Mouse (Mus musculus) limb, embryonic 14.5 days (tissue): ENCODE data around the gene Fat4. TPM values are rescaled to one million over a fixed set of nuclear protein-coding genes. Genes with fewer than 3 reads are reported as not detected.

Experiments
- ATAC-seq: fragments of 200-750 bp; cut with Nextera tagmentation; 2 replicates; pipeline ENCODE4 v1.8.0; 2017; ENCODE audit warnings: low read depth, moderate number of reproducible peaks, moderate TSS enrichment; ENCODE audit not compliant: low FRiP score
- DNase-seq: peaks from one replicate; pipeline ENCODE4 v3.0.0-alpha.2; 2015; ENCODE audit warnings: low spot score
- H3K27ac ChIP-seq: fragments of 300-500 bp; sonication (generic); replicated peaks from 2 replicates; pipeline ENCODE4 v1.5.1; 2014; ENCODE audit warnings: low read depth, mild to moderate bottlenecking, low read length, moderate library complexity, mixed read lengths
- H3K27me3 ChIP-seq: fragments of 300-500 bp; sonication (generic); 2 replicates; pipeline ENCODE4 v1.6.1; 2014; ENCODE audit warnings: low read length, mixed read lengths; ENCODE audit not compliant: control insufficient read depth, insufficient read depth
- H3K36me3 ChIP-seq: fragments of 300-500 bp; sonication (generic); 2 replicates; pipeline ENCODE4 v1.6.1; 2014; ENCODE audit warnings: mild to moderate bottlenecking, low read length, moderate library complexity, mixed read lengths; ENCODE audit not compliant: control insufficient read depth, insufficient read depth
- H3K4me1 ChIP-seq: fragments of 300-500 bp; sonication (generic); 2 replicates; pipeline ENCODE4 v1.6.1; 2014; ENCODE audit warnings: antibody characterized with exemption, low read length, mixed read lengths; ENCODE audit not compliant: control insufficient read depth, insufficient read depth
- H3K4me2 ChIP-seq: fragments of 300-500 bp; sonication (generic); replicated peaks from 2 replicates; pipeline ENCODE4 v1.6.1; 2014; ENCODE audit warnings: low read depth, mild to moderate bottlenecking, low read length, moderate library complexity; ENCODE audit not compliant: severe bottlenecking
- H3K4me3 ChIP-seq: fragments of 300-500 bp; sonication (generic); replicated peaks from 2 replicates; pipeline ENCODE4 v1.5.1; 2014; ENCODE audit warnings: low read length
- H3K9ac ChIP-seq: fragments of 300-500 bp; sonication (generic); 2 replicates; pipeline ENCODE4 v1.6.1; 2014; ENCODE audit warnings: mild to moderate bottlenecking, low read depth, low read length, moderate library complexity; ENCODE audit not compliant: severe bottlenecking
- H3K9me3 ChIP-seq: fragments of 300-500 bp; sonication (generic); 2 replicates; pipeline ENCODE4 v1.6.1; 2016; ENCODE audit warnings: low read length; ENCODE audit not compliant: control insufficient read depth
- POLR2A ChIP-seq: fragments of 200-500 bp; IDR thresholded peaks from 2 replicates; pipeline ENCODE4 v1.8.0; 2012; ENCODE audit warnings: inconsistent platforms, mild to moderate bottlenecking, moderate library complexity, borderline replicate concordance; ENCODE audit not compliant: insufficient read depth, insufficient read length; ENCODE audit errors: extremely low read depth
- WGBS: fragments of 180-500 bp; shearing (Covaris S2); extraction: QIAGEN DNeasy Blood & Tissue Kit; methylation state at CpG from one replicate; pipeline ENCODE4 v1.1.7; 2014; 5-methylcytosine and 5-hydroxymethylcytosine counted together
- polyA plus RNA-seq, 2 experiments: library from polyadenylated mRNA; depleted of rRNA in 1 of 2; stranded (reverse) in 1 of 2; unstranded in 1 of 2; fragments of >200 nt; fragmentation: Nextera tagmentation in 1 of 2; extraction: Ambion mirVana in 1 of 2; gene quantifications; 2 replicates each; pipeline versions ENCODE4 v1.2.1 to v1.2.3; 2012 to 2014

Fat4 gene
- polyA plus RNA-seq, 2 experiments, result 22.8 to 23.9 TPM

DNA sequence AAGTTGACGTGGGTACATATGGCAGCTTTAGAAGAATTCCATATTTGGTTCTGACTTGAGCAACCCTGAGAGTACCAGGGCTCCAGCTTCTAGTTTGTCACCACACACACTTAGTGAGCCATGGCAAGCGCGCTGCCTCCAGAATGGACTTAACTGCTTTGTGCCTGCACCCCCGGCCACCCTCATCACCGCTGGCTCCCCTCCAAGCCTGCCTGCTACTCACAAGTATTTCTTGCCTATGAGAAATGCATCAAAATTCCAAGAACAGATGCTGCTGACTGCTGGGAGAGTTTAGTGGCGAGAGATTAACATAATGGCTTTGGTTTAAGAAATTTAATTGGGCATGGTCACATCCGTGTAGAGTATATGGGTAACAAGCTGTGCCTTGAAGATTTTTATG, 48.0 kb downstream of the Fat4 start:
- H3K27ac ChIP-seq, result no peak overlapping the region
- WGBS, result 28% methylated on average over 7 of the region's 7 CpGs
- ATAC-seq, result peak; percentile 37; the same call in 1 of the 2 replicates

DNA sequence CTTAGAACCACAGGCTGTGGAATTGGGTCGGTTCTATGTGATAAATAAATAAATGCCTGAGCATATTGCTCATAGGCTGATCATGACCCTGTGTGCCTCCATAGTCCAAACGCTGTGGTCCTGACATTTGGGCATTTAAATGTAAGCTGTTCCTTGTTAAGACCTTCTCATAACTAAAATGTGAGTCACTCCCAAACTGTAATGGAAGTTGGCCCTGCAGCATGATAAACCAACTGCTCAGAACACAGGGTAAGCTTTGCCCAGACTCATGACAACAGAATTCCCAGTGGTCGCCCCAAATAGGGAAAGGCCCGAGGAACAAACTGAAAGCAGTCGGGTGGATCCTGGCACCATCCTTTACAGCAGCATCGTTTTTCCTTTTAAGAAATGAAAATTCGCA, 49.7 kb downstream of the Fat4 start:
- DNase-seq (no peak), ATAC-seq (no peak)
- Histone ChIP-seq H3K4me3 (no peak overlapping the region), H3K27me3 (no peaks in the 10 kb centered on the region), H3K36me3 (peaks cover 5% of the 10 kb centered on the region; the same call in 1 of the 2 replicates), H3K4me2 (no peak overlapping the region), H3K27ac (no peak overlapping the region), H3K4me1 (peaks cover 41% of the 10 kb centered on the region), H3K9me3 (no peaks in the 10 kb centered on the region), H3K9ac (no peak overlapping the region)
- no peak for TF ChIP-seq POLR2A
- WGBS, result 70% methylated on average over 7 of the region's 7 CpGs

More for the DNA sequence above, 48.0 kb downstream of the Fat4 start:
- Histone ChIP-seq H3K4me3 (no peak overlapping the region), H3K9me3 (no peaks in the 10 kb centered on the region), H3K4me2 (no peak overlapping the region), H3K27me3 (no peaks in the 10 kb centered on the region), H3K36me3 (peaks cover 6% of the 10 kb centered on the region; the same call in 1 of the 2 replicates), H3K4me1 (peaks cover 43% of the 10 kb centered on the region), H3K9ac (no peak overlapping the region)
- no peak for TF ChIP-seq POLR2A
- peak; percentile 53 for DNase-seq

GRCm38 (mm10) chr3:38937159-38937558, 50.4 kb downstream of the Fat4 start:
- Histone ChIP-seq H3K9me3 (no peaks in the 10 kb centered on the region), H3K27me3 (no peaks in the 10 kb centered on the region), H3K4me2 (no peak overlapping the region), H3K9ac (no peak overlapping the region), H3K36me3 (peaks cover 9% of the 10 kb centered on the region; the same call in 1 of the 2 replicates), H3K27ac (no peak overlapping the region), H3K4me1 (peaks cover 41% of the 10 kb centered on the region), H3K4me3 (no peak overlapping the region)
- DNase-seq (no peak), ATAC-seq (no peak)
- 37% methylated on average over 8 of the region's 8 CpGs for WGBS
- TF ChIP-seq POLR2A, result no peak

DNA sequence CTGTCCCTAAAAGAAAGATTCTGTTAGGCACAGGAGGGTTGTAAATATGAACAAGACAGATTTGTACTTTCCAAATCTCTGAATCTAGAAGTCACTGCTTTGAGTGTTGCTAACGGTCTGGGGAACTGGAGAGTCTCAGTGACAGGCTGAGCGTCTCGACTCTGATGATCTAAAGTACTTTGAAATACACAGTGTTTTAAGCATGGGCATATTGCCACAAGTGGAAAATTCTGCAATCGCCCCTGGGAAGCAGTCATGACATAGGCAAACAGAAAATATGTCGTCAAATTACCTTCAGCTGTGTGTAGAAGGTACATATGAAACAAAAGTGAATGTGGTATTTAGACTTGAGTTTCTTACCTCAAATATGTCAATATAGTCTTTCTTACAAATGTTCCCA, 51.4 kb downstream of the Fat4 start:
- H3K4me1 ChIP-seq, result peaks cover 41% of the 10 kb centered on the region
- TF ChIP-seq POLR2A, result no peak
- no peaks in the 10 kb centered on the region for H3K9me3 ChIP-seq
- DNase-seq (no peak), ATAC-seq (no peak)
- no peak overlapping the region for H3K9ac ChIP-seq
- H3K27ac ChIP-seq, result no peak overlapping the region
- no peaks in the 10 kb centered on the region for H3K27me3 ChIP-seq
- no peak overlapping the region for H3K4me3 ChIP-seq
- H3K4me2 ChIP-seq, result no peak overlapping the region
- peaks cover 16% of the 10 kb centered on the region for H3K36me3 ChIP-seq
- 38% methylated on average over 5 of the region's 5 CpGs for WGBS

- no peaks in the 10 kb centered on the region for H3K9me3 ChIP-seq
- no peak for DNase-seq
- H3K36me3 ChIP-seq, result peaks cover 22% of the 10 kb centered on the region
- H3K4me2 ChIP-seq, result no peak overlapping the region
- ATAC-seq, result no peak
- TF ChIP-seq POLR2A, result no peak
- 52% methylated on average over 3 of the region's 3 CpGs for WGBS
- no peaks in the 10 kb centered on the region for H3K27me3 ChIP-seq
- H3K9ac ChIP-seq, result no peak overlapping the region
- peaks cover 32% of the 10 kb centered on the region for H3K4me1 ChIP-seq
- H3K4me3 ChIP-seq, result no peak overlapping the region
- H3K27ac ChIP-seq, result no peak overlapping the region
Observed at GRCm38 (mm10) chr3:38939573-38939972, 52.8 kb downstream of the Fat4 start.

GRCm38 (mm10) chr3:38940327-38940726, 53.6 kb downstream of the Fat4 start:
- no peak for TF ChIP-seq POLR2A
- 80% methylated on average over 1 of the region's 1 CpGs for WGBS
- no peak overlapping the region for H3K27ac ChIP-seq
- no peak for DNase-seq
- no peak overlapping the region for H3K9ac ChIP-seq
- H3K27me3 ChIP-seq, result no peaks in the 10 kb centered on the region
- peaks cover 25% of the 10 kb centered on the region for H3K36me3 ChIP-seq
- no peak overlapping the region for H3K4me2 ChIP-seq
- H3K4me3 ChIP-seq, result no peak overlapping the region
- ATAC-seq, result no peak
- H3K9me3 ChIP-seq, result no peaks in the 10 kb centered on the region
- peaks cover 28% of the 10 kb centered on the region for H3K4me1 ChIP-seq
